Mouse (Mus musculus) neural tube, embryonic 15.5 days (tissue): Measurements from ENCODE around the gene Copz1. TPM values are rescaled to one million over a fixed set of nuclear protein-coding genes. Genes with fewer than 3 reads are reported as not detected.

Source experiments
- ATAC-seq: fragments of 200-750 bp; cut with Nextera tagmentation; 2 replicates; pipeline ENCODE4 v1.8.0; 2017; ENCODE audit warnings: mild to moderate bottlenecking, moderate TSS enrichment, moderate library complexity; ENCODE audit not compliant: low FRiP score
- H3K27ac ChIP-seq: fragments of 300-500 bp; sonication (generic); replicated peaks from 2 replicates; pipeline ENCODE4 v1.5.1; 2015; ENCODE audit warnings: mild to moderate bottlenecking, inconsistent platforms
- H3K27me3 ChIP-seq: fragments of 300-500 bp; sonication (generic); replicated peaks from 2 replicates; pipeline ENCODE4 v1.6.1; 2015; ENCODE audit warnings: inconsistent platforms
- H3K36me3 ChIP-seq: fragments of 300-500 bp; sonication (generic); 2 replicates; pipeline ENCODE4 v1.6.1; 2015; ENCODE audit warnings: inconsistent platforms
- H3K4me1 ChIP-seq: fragments of 300-500 bp; sonication (generic); 2 replicates; pipeline ENCODE4 v1.6.1; 2015; ENCODE audit warnings: inconsistent platforms
- H3K4me2 ChIP-seq: fragments of 300-500 bp; sonication (generic); 2 replicates; pipeline ENCODE4 v1.6.1; 2015; ENCODE audit warnings: inconsistent platforms, mild to moderate bottlenecking, moderate library complexity
- H3K4me3 ChIP-seq: fragments of 300-500 bp; sonication (generic); replicated peaks from 2 replicates; pipeline ENCODE4 v1.5.1; 2015; ENCODE audit warnings: mild to moderate bottlenecking, inconsistent platforms
- H3K9ac ChIP-seq: fragments of 300-500 bp; sonication (generic); replicated peaks from 2 replicates; pipeline ENCODE4 v1.6.1; 2015; ENCODE audit warnings: mild to moderate bottlenecking, inconsistent platforms
- H3K9me3 ChIP-seq: fragments of 300-500 bp; sonication (generic); replicated peaks from 2 replicates; pipeline ENCODE4 v1.6.1; 2016; ENCODE audit warnings: inconsistent platforms
- WGBS: fragments of 180-500 bp; shearing (Covaris S2); methylation state at CpG from one replicate; pipeline ENCODE4 v1.1.7; 2015; ENCODE audit warnings: mixed read lengths; 5-methylcytosine and 5-hydroxymethylcytosine counted together
- polyA plus RNA-seq: library from polyadenylated mRNA; unstranded; fragments of >200 nt; fragmentation: Nextera tagmentation; extraction: Ambion mirVana; gene quantifications from 2 replicates; pipeline ENCODE4 v1.2.1, GENCODE M21; 2015

The Copz1 gene
- polyA plus RNA-seq, 1 experiment from 2014 or later, result 190 TPM

GRCm38 (mm10) chr15:103304616-103304969, 32.1 kb downstream of the Copz1 start:
- H3K9ac ChIP-seq, result peak overlapping the region; percentile 65
- H3K4me2 ChIP-seq, result peak overlapping the region; percentile 75
- peak; percentile 16; the same call in 1 of the 2 replicates for ATAC-seq
- WGBS, result 0% methylated on average over 9 of the region's 9 CpGs
- H3K27me3 ChIP-seq, result 0 out of 2 replicates have a peak, but pooled peaks cover 3% of the 10 kb centered on the region
- H3K4me1 ChIP-seq, result peaks cover 81% of the 10 kb centered on the region
- H3K27ac ChIP-seq, result peak overlapping the region; percentile 99
- no peaks in the 10 kb centered on the region for H3K9me3 ChIP-seq
- H3K36me3 ChIP-seq, result no peaks in the 10 kb centered on the region
- peak overlapping the region; percentile 43 for H3K4me3 ChIP-seq

- Histone ChIP-seq H3K27ac (peak overlapping the region; percentile 99), H3K9ac (peak overlapping the region; percentile 65), H3K27me3 (0 out of 2 replicates have a peak, but pooled peaks cover 3% of the 10 kb centered on the region), H3K4me1 (peaks cover 75% of the 10 kb centered on the region), H3K4me2 (peak overlapping the region; percentile 75), H3K9me3 (no peaks in the 10 kb centered on the region), H3K36me3 (no peaks in the 10 kb centered on the region), H3K4me3 (peak overlapping the region; percentile 43)
- under 1% methylated on average over 63 of the region's 71 CpGs for WGBS
- ATAC-seq, result peak; percentile 95
Measured at GRCm38 (mm10) chr15:103305070-103305678, 32.7 kb downstream of the Copz1 start.

GRCm38 (mm10) chr15:103305792-103306645, 33.5 kb downstream of the Copz1 start:
- no peak for ATAC-seq
- 10% methylated on average over 8 of the region's 8 CpGs for WGBS

GRCm38 (mm10) chr15:103307125-103307524, 34.6 kb downstream of the Copz1 start:
- H3K27me3 ChIP-seq, result 0 out of 2 replicates have a peak, but pooled peaks cover 3% of the 10 kb centered on the region
- H3K9ac ChIP-seq, result no peak overlapping the region
- H3K4me1 ChIP-seq, result peaks cover 56% of the 10 kb centered on the region
- ATAC-seq, result no peak
- H3K27ac ChIP-seq, result peak overlapping the region; percentile 99
- H3K4me2 ChIP-seq, result peak overlapping the region; percentile 36
- under 1% methylated on average over 7 of the region's 7 CpGs for WGBS
- H3K36me3 ChIP-seq, result no peaks in the 10 kb centered on the region
- no peak overlapping the region for H3K4me3 ChIP-seq
- no peaks in the 10 kb centered on the region for H3K9me3 ChIP-seq

More at GRCm38 (mm10) chr15:103305792-103306645, 33.5 kb downstream of the Copz1 start:
- Histone ChIP-seq H3K4me2 (peak overlapping the region; percentile 75), H3K9ac (peak overlapping the region; percentile 62), H3K36me3 (no peaks in the 10 kb centered on the region), H3K4me1 (peaks cover 67% of the 10 kb centered on the region), H3K9me3 (no peaks in the 10 kb centered on the region), H3K4me3 (peak overlapping the region; percentile 36), H3K27ac (peak overlapping the region; percentile 99), H3K27me3 (0 out of 2 replicates have a peak, but pooled peaks cover 3% of the 10 kb centered on the region)

GRCm38 (mm10) chr15:103308056-103308875, 35.8 kb downstream of the Copz1 start:
- Histone ChIP-seq H3K4me1 (peaks cover 50% of the 10 kb centered on the region), H3K27ac (no peak overlapping the region), H3K4me3 (no peak overlapping the region), H3K4me2 (peak overlapping the region; percentile 25), H3K9ac (no peak overlapping the region), H3K27me3 (0 out of 2 replicates have a peak, but pooled peaks cover 3% of the 10 kb centered on the region), H3K36me3 (no peaks in the 10 kb centered on the region), H3K9me3 (no peaks in the 10 kb centered on the region)
- ATAC-seq, result no peak
- 53% methylated on average over 28 of the region's 28 CpGs for WGBS

GRCm38 (mm10) chr15:103308876-103309580, 36.5 kb downstream of the Copz1 start:
- H3K4me1 ChIP-seq, result peaks cover 49% of the 10 kb centered on the region
- no peak for ATAC-seq
- H3K4me3 ChIP-seq, result no peak overlapping the region
- H3K36me3 ChIP-seq, result no peaks in the 10 kb centered on the region
- H3K9ac ChIP-seq, result no peak overlapping the region
- no peak overlapping the region for H3K27ac ChIP-seq
- H3K9me3 ChIP-seq, result no peaks in the 10 kb centered on the region
- peak overlapping the region; percentile 25 for H3K4me2 ChIP-seq
- 0 out of 2 replicates have a peak, but pooled peaks cover 3% of the 10 kb centered on the region for H3K27me3 ChIP-seq
- 64% methylated on average over 26 of the region's 26 CpGs for WGBS

- 73% methylated on average over 6 of the region's 6 CpGs for WGBS
- Histone ChIP-seq H3K4me1 (peaks cover 55% of the 10 kb centered on the region), H3K9ac (no peak within 1 kb of the TSS), H3K36me3 (0 out of 2 replicates have a peak, but pooled peaks cover 3% of the 10 kb centered on the region), H3K27me3 (0 out of 2 replicates have a peak, but pooled peaks cover 3% of the 10 kb centered on the region), H3K4me2 (no peak within 1 kb of the TSS), H3K27ac (no peak within 1 kb of the TSS), H3K9me3 (no peaks in the 10 kb centered on the region), H3K4me3 (no peak within 1 kb of the TSS)
- no peak for ATAC-seq
Measured at GRCm38 (mm10) chr15:103310365-103310910, 37.9 kb downstream of the Copz1 start, which contains the start of gene Gpr84. Gene Gpr84, minus strand, starts transcription at chr15:103310612.

GRCm38 (mm10) chr15:103313495-103314095, 41.1 kb downstream of the Copz1 start:
- peaks cover 41% of the 10 kb centered on the region for H3K4me1 ChIP-seq
- peak overlapping the region; percentile 53 for H3K4me2 ChIP-seq
- no peak; the same call in 1 of the 2 replicates for ATAC-seq
- H3K4me3 ChIP-seq, result no peak overlapping the region
- peak overlapping the region; percentile 41 for H3K27ac ChIP-seq
- no peak overlapping the region; the same call in 1 of the 2 replicates for H3K9ac ChIP-seq
- peaks cover 33% of the 10 kb centered on the region for H3K36me3 ChIP-seq
- H3K9me3 ChIP-seq, result no peaks in the 10 kb centered on the region
- 0 out of 2 replicates have a peak, but pooled peaks cover 3% of the 10 kb centered on the region for H3K27me3 ChIP-seq
- WGBS, result 7% methylated on average over 17 of the region's 18 CpGs

GRCm38 (mm10) chr15:103314181-103314580, 41.7 kb downstream of the Copz1 start:
- 32% methylated on average over 21 of the region's 22 CpGs for WGBS
- Histone ChIP-seq H3K9me3 (no peaks in the 10 kb centered on the region), H3K9ac (no peak overlapping the region; the same call in 1 of the 2 replicates), H3K4me1 (peaks cover 39% of the 10 kb centered on the region), H3K36me3 (peaks cover 37% of the 10 kb centered on the region), H3K27ac (peak overlapping the region; percentile 41; the same call in 1 of the 2 replicates), H3K27me3 (0 out of 2 replicates have a peak, but pooled peaks cover 3% of the 10 kb centered on the region), H3K4me2 (peak overlapping the region; percentile 53), H3K4me3 (no peak overlapping the region)
- peak; percentile 18; the same call in 1 of the 2 replicates for ATAC-seq

GRCm38 (mm10) chr15:103315011-103315502, 42.5 kb downstream of the Copz1 start:
- ATAC-seq, result peak; percentile 65
- Histone ChIP-seq H3K9ac (0 out of 2 replicates have a peak overlapping the region, but pooled peaks have one; percentile 17), H3K4me3 (peak overlapping the region; percentile 15), H3K4me1 (peaks cover 42% of the 10 kb centered on the region), H3K27me3 (no peaks in the 10 kb centered on the region), H3K9me3 (no peaks in the 10 kb centered on the region), H3K4me2 (peak overlapping the region; percentile 53), H3K27ac (0 out of 2 replicates have a peak overlapping the region, but pooled peaks have one; percentile 45), H3K36me3 (peaks cover 37% of the 10 kb centered on the region)
- WGBS, result 4% methylated on average over 18 of the region's 18 CpGs
